Mouse (Mus musculus) neural tube, embryonic 15.5 days (tissue): ENCODE measurements at regions not wholly inside any gene's neighbourhood (a gene's known extent, or its start where the extent isn't known, plus 50 kb on each side); places are given as distances from the start of the nearest gene placed in this dataset.

ENCODE experiments used
- ATAC-seq: fragments of 200-750 bp; cut with Nextera tagmentation; 2 replicates; pipeline ENCODE4 v1.8.0; 2017; ENCODE audit warnings: mild to moderate bottlenecking, moderate TSS enrichment, moderate library complexity; ENCODE audit not compliant: low FRiP score
- H3K27ac ChIP-seq: fragments of 300-500 bp; sonication (generic); replicated peaks from 2 replicates; pipeline ENCODE4 v1.5.1; 2015; ENCODE audit warnings: mild to moderate bottlenecking, inconsistent platforms
- H3K27me3 ChIP-seq: fragments of 300-500 bp; sonication (generic); replicated peaks from 2 replicates; pipeline ENCODE4 v1.6.1; 2015; ENCODE audit warnings: inconsistent platforms
- H3K36me3 ChIP-seq: fragments of 300-500 bp; sonication (generic); 2 replicates; pipeline ENCODE4 v1.6.1; 2015; ENCODE audit warnings: inconsistent platforms
- H3K4me1 ChIP-seq: fragments of 300-500 bp; sonication (generic); 2 replicates; pipeline ENCODE4 v1.6.1; 2015; ENCODE audit warnings: inconsistent platforms
- H3K4me2 ChIP-seq: fragments of 300-500 bp; sonication (generic); 2 replicates; pipeline ENCODE4 v1.6.1; 2015; ENCODE audit warnings: inconsistent platforms, mild to moderate bottlenecking, moderate library complexity
- H3K4me3 ChIP-seq: fragments of 300-500 bp; sonication (generic); replicated peaks from 2 replicates; pipeline ENCODE4 v1.5.1; 2015; ENCODE audit warnings: mild to moderate bottlenecking, inconsistent platforms
- H3K9ac ChIP-seq: fragments of 300-500 bp; sonication (generic); replicated peaks from 2 replicates; pipeline ENCODE4 v1.6.1; 2015; ENCODE audit warnings: mild to moderate bottlenecking, inconsistent platforms
- H3K9me3 ChIP-seq: fragments of 300-500 bp; sonication (generic); replicated peaks from 2 replicates; pipeline ENCODE4 v1.6.1; 2016; ENCODE audit warnings: inconsistent platforms
- WGBS: fragments of 180-500 bp; shearing (Covaris S2); methylation state at CpG from one replicate; pipeline ENCODE4 v1.1.7; 2015; ENCODE audit warnings: mixed read lengths; 5-methylcytosine and 5-hydroxymethylcytosine counted together

DNA sequence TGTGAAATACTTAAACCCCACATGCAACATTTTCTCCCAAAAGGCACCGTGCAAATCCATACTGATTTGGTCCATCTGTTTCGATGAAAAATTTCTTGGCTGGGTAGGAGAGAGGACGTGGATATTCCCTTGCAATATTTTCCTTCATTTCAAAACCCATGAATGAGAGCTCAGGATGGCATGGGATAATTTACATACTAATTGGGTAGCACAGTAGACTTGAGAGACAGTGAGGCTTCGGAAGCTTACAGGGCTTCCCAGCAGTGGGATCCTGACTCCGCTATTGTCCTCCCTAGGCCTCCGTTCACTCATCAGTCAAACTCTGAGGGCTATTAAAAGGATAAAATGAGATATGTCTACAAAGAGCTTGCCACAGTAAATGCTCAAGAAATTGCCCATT lies 59.8 kb downstream of the Sox3 start:
- WGBS: 60% methylated on average over 6 of the region's 6 CpGs

DNA sequence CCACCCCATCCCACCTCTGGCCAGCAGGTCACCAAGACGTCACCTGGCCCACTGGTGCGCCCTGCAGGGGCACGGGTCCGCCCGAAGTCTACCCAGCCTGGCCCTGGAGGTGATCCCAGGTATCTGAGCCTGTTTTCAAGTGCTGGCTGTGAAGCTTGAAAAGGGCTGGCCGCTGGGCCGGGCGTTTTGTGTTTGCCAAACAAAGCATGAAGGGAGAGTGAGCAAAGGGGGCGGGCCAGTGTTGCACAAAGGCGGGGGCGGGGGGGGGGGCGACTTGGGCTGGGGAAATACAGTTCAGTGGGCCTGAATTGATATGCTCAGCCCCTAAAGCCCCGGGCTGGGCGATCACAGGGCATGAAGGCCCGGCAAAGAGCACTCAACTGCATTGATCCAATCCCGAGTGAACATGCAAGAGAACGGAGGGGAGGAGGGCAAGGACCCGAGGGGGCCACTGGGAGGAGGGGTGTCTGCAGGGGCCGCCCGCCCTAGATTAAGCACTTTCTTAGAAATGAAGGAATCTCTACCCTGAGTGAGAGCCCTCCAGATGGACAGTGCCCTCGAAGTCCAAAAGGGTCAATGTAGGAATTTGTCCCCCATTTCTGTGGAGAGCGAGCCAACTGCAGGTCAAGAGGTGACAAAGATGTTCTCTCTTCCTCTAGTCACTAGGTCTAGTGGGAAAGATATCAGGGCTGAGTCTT lies 61.8 kb downstream of the Sox3 start:
- Histone ChIP-seq H3K4me3 (no peak overlapping the region), H3K4me1 (no peaks in the 10 kb centered on the region), H3K4me2 (peak overlapping the region; percentile 32), H3K27ac (no peak overlapping the region), H3K36me3 (no peaks in the 10 kb centered on the region), H3K27me3 (no peaks in the 10 kb centered on the region), H3K9me3 (no peaks in the 10 kb centered on the region), H3K9ac (no peak overlapping the region)
- ATAC-seq: no peak
- 34% methylated on average over 22 of the region's 22 CpGs for WGBS

More for the DNA sequence above, 59.8 kb downstream of the Sox3 start:
- Histone ChIP-seq H3K9me3 (no peaks in the 10 kb centered on the region), H3K9ac (no peak overlapping the region), H3K36me3 (no peaks in the 10 kb centered on the region), H3K4me3 (no peak overlapping the region), H3K27ac (no peak overlapping the region), H3K4me2 (no peak overlapping the region), H3K27me3 (no peaks in the 10 kb centered on the region), H3K4me1 (no peaks in the 10 kb centered on the region)
- ATAC-seq: no peak

DNA sequence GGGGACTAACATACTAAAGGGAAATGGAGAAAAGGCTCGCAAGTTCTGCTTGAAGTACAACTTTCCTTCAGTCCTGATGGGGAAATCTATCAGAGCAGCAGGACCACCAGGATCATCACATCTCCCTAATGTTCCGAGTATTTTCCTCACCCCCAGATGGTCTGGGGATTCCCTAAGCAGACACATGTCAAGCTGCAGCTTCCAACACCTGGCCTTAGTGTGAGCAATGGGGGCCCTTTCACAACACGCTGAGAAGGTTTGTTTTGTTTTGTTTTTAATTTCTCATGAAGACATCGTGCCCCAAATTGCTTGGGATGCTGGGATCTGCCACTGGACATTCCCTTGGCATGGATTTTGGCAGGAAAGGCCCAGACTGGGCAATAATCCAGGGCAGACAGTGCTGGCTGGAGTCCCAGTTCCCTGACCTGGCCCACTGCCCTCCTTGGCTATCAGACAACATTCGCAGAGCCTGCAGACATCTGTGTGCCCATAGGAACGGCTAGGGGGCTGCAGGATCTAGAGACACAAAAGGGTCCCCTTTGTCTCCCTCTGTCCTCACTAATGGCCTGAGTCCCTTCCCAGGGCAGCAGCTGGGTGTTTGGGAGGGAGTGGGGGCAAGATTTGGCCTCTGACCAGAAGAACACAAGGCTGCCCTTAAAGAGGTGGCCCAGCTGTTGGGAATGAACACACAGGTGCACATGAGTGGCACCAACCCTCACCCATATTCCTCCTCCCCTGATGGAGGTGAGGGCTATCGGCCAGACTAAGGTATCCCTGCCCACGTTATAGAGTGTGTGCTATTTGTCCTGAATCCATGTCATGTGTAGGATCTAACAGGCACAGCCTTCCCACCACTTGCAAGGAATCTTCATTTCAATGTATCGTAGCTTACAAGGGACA lies 67.8 kb downstream of the Sox3 start:
- Histone ChIP-seq H3K4me3 (no peak overlapping the region), H3K27ac (no peak overlapping the region), H3K27me3 (no peaks in the 10 kb centered on the region), H3K4me1 (no peaks in the 10 kb centered on the region), H3K36me3 (no peaks in the 10 kb centered on the region), H3K9me3 (no peaks in the 10 kb centered on the region), H3K4me2 (no peak overlapping the region), H3K9ac (no peak overlapping the region)
- WGBS: 68% methylated on average over 9 of the region's 9 CpGs
- ATAC-seq: peak; percentile 31; the same call in 1 of the 2 replicates

DNA sequence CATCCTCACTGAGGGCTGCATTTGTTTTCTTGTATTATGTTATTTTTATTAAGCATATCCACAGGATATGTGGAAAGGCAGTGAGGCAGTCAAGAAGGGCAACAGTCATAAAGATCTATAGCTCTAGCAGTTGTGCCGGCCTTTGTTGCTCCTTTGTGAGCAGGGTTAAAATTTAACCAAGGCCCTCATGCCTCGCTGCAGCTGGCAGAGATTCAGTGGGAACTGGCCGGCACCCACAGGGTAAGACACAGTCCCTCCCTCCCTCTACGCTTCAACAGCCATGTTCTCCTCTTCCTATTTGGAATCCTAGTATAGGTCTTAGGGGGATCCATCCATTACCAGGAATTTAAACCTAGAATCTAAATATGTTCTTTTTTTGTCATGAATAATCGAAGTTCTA lies 94.7 kb downstream of the Sox3 start:
- Histone ChIP-seq H3K4me1 (no peaks in the 10 kb centered on the region), H3K4me2 (no peak overlapping the region), H3K9ac (no peak overlapping the region), H3K9me3 (no peaks in the 10 kb centered on the region), H3K27ac (no peak overlapping the region), H3K4me3 (no peak overlapping the region), H3K36me3 (no peaks in the 10 kb centered on the region), H3K27me3 (no peaks in the 10 kb centered on the region)
- 27% methylated on average over 5 of the region's 5 CpGs for WGBS
- ATAC-seq: no peak

DNA sequence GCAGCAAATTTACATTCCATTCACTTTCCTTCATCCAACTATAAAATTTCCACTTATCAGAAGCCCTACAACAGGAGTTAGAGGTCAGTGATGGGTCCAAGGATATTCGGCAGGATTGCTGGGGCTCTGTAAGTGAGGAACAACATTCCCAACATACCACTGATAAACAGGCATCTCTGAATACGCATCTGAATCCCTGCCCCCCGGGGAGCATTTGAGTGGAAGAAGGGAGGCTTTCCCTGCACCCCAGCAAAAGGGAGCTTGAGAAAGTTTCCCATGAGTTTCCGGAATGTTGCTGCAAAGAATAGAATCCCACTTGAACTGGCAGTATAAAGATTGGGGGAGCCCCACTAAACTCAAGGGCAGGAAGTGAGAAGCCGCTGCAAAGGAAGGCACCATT lies 112.5 kb downstream of the Sox3 start:
- WGBS: 46% methylated on average over 5 of the region's 5 CpGs
- Histone ChIP-seq H3K36me3 (no peaks in the 10 kb centered on the region), H3K4me1 (no peaks in the 10 kb centered on the region), H3K9me3 (no peaks in the 10 kb centered on the region), H3K9ac (no peak overlapping the region), H3K4me3 (no peak overlapping the region), H3K4me2 (no peak overlapping the region), H3K27me3 (no peaks in the 10 kb centered on the region), H3K27ac (no peak overlapping the region)
- ATAC-seq: no peak

DNA sequence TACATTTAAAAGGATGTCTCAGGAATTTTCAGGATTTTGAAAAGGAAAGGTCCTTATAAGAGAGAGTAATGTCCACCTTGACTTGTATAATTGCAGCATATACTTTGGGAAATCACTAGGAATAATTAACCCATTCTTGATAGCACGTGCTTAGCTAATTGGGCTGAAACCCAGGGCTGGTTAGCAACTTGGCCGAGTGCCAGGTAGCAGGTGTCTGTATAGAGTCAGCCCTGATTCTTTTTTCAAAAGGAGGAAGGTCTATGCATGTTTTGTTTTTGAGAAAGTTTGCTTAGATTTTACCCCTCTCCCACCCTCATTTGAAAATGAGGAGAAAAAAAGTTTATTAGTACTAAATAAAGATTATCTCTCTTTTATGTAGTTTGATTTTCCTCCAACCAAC lies 113.1 kb downstream of the Sox3 start:
- ATAC-seq: no peak
- 50% methylated on average over 2 of the region's 2 CpGs for WGBS

DNA sequence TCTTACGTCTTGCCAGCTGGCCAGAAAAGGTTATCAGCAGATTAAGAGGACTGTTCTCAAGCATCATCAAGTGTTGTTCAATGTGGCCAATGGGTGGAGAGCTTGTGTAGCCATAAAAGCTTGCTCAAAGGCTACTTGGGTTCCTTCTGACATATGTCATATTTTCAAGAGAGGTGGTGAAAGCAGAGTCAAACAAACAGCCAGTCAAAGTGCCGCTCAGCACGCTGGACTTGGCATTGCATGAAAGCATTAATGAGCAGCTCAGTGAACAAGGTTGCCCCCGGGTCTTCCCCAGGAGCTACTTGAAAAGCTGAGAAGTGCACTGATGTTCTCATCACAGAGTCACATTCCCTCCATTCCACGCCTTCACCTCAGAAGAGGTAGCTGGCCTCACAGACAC lies 119.6 kb downstream of the Sox3 start:
- Histone ChIP-seq H3K4me3 (no peak overlapping the region), H3K27ac (no peak overlapping the region), H3K4me1 (no peaks in the 10 kb centered on the region), H3K9ac (no peak overlapping the region), H3K4me2 (no peak overlapping the region), H3K9me3 (no peaks in the 10 kb centered on the region), H3K27me3 (no peaks in the 10 kb centered on the region), H3K36me3 (no peaks in the 10 kb centered on the region)
- no peak for ATAC-seq
- WGBS: 81% methylated on average over 5 of the region's 5 CpGs

More for the DNA sequence above, 113.1 kb downstream of the Sox3 start:
- Histone ChIP-seq H3K27me3 (no peaks in the 10 kb centered on the region), H3K4me1 (no peaks in the 10 kb centered on the region), H3K9ac (no peak overlapping the region), H3K9me3 (no peaks in the 10 kb centered on the region), H3K36me3 (no peaks in the 10 kb centered on the region), H3K27ac (no peak overlapping the region), H3K4me2 (no peak overlapping the region), H3K4me3 (no peak overlapping the region)

DNA sequence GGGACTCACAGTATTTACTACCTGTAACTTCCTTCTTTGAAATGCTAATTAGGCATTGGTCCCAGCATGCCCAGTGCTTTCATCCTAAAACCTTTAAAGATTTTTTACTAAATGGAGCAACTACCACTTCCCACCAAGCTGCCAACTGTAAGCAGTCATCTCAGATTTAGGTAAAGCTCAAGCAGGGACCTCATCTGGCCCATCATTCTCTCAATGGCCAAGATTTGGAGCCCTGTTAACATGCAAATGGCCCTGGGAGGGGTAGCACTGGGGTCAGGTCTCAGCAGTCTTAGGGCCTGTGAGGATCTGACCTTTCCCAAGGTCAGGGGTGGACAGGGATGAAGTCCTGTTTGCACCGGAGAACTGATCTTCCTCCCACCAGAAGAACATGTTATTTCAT lies 120.8 kb downstream of the Sox3 start:
- no peaks in the 10 kb centered on the region for H3K36me3 ChIP-seq
- H3K4me2 ChIP-seq: no peak overlapping the region
- H3K4me3 ChIP-seq: no peak overlapping the region
- WGBS: 30% methylated on average over 1 of the region's 1 CpGs
- H3K27ac ChIP-seq: no peak overlapping the region
- no peaks in the 10 kb centered on the region for H3K27me3 ChIP-seq
- H3K9ac ChIP-seq: no peak overlapping the region
- no peaks in the 10 kb centered on the region for H3K9me3 ChIP-seq
- H3K4me1 ChIP-seq: no peaks in the 10 kb centered on the region
- no peak for ATAC-seq

DNA sequence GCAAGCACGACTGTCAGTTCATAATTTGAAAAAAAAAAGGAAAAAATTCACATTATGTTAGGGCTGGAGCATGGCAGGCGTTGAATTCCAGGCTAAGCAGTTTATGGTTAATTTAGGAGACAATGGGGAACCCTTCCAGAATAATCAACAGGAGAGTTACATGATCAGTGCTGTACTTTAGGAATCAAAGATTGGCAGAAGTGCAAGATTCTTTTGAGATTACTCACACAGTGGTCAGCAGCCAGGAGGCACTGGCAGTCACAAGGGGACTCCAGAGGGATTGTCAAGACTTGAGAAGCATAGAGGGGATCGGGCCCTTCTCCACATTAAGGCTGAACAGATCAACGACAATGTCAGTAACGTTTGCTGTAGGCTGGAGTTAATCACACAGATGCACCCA lies 142.8 kb downstream of the Sox3 start:
- Histone ChIP-seq H3K4me3 (no peak overlapping the region), H3K27me3 (no peaks in the 10 kb centered on the region), H3K27ac (no peak overlapping the region), H3K4me2 (no peak overlapping the region), H3K4me1 (no peaks in the 10 kb centered on the region), H3K36me3 (no peaks in the 10 kb centered on the region), H3K9ac (no peak overlapping the region), H3K9me3 (no peaks in the 10 kb centered on the region)
- WGBS: 58% methylated on average over 5 of the region's 5 CpGs
- no peak for ATAC-seq

DNA sequence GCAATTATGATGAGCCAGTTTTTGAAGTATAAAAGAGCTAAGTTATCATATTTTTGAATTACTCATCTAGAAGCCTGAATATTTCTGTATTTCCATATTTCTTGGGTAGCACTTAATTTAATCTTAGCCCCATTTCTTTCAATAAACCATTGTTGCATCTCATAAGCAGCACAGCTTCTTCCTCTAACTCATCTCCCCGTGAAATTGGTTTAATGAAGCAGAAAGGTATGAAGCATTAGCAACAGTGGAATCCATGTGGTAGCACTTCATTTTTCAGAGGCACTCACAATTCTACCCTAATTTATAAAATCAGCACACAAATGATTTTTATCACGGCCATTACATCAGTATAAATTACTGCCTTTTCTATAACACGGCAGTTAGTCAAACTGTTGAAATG lies 149.3 kb downstream of the Sox3 start:
- Histone ChIP-seq H3K4me2 (no peak overlapping the region), H3K36me3 (no peaks in the 10 kb centered on the region)
- WGBS: 43% methylated on average over 3 of the region's 3 CpGs

DNA sequence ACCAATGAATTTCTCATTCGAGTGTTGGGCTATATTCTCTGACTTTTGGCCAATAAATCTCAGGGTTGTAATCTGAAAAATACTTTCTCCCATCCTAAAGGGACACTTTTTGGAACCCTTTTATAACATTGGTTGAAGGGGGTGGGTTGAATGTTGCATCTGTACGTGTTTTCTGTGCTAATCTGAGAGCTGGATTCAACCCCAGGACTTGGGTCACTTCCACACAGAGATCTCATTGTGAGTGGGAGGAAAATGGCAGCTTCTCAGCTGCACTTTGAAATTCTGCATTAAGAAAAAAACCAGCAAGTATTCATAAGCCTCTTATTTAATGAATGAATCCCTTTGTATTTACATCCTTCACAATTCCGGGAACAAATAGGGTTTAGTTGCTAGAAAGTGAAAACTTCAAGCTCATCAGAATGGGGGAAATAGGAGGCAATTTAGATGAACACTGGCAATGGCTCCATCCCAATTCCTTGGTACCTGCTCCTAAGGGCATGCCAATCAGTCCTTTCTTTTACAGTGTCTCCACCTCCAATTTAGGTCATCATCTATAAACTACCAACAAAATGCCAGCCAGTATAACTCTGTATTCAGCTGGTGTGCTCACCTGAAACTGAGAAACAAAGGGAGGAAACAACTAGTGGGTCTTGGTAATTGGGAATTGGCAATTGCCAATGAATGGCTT lies 150.1 kb downstream of the Sox3 start:
- H3K9ac ChIP-seq: no peak overlapping the region
- H3K9me3 ChIP-seq: no peaks in the 10 kb centered on the region
- no peak for ATAC-seq
- H3K4me3 ChIP-seq: no peak overlapping the region
- no peak overlapping the region for H3K4me2 ChIP-seq
- H3K36me3 ChIP-seq: no peaks in the 10 kb centered on the region
- no peaks in the 10 kb centered on the region for H3K4me1 ChIP-seq
- 77% methylated on average over 3 of the region's 3 CpGs for WGBS
- H3K27ac ChIP-seq: no peak overlapping the region
- no peaks in the 10 kb centered on the region for H3K27me3 ChIP-seq

More for the DNA sequence above, 149.3 kb downstream of the Sox3 start:
- no peak overlapping the region for H3K27ac ChIP-seq
- ATAC-seq: no peak
- H3K4me1 ChIP-seq: no peaks in the 10 kb centered on the region
- H3K27me3 ChIP-seq: no peaks in the 10 kb centered on the region
- no peaks in the 10 kb centered on the region for H3K9me3 ChIP-seq
- no peak overlapping the region for H3K4me3 ChIP-seq
- H3K9ac ChIP-seq: no peak overlapping the region
